Mouse (Mus musculus) natural killer cell, adult 2 months (primary cell): ENCODE measurements around the gene Gfi1b.

Experiments
- DNase-seq, 2 experiments: peaks; one replicate each; pipeline ENCODE4 v3.0.0; 2022; ENCODE audit warnings: low spot score in 2 of 2

Gene Gfi1b

GRCm38 (mm10) chr2:28621664-28622171 lies at the start of gene Gfi1b:
Gene Gfi1b, minus strand, starts transcription at chr2:28621982.
- peak; percentile 9 to 73 for DNase-seq

- DNase-seq: no peak
Measured at GRCm38 (mm10) chr2:28671438-28671837, 49.7 kb upstream of the Gfi1b start.

- DNase-seq: no peak
Measured at GRCm38 (mm10) chr2:28665818-28666217, 44.0 kb upstream of the Gfi1b start.

- DNase-seq: no peak
Measured at GRCm38 (mm10) chr2:28662891-28663290, 41.1 kb upstream of the Gfi1b start.

GRCm38 (mm10) chr2:28656216-28656615 lies 34.4 kb upstream of the Gfi1b start:
- DNase-seq: no peak

- peak in 1 of 2 experiments; percentile 30 for DNase-seq
Measured at GRCm38 (mm10) chr2:28654295-28654694, 32.5 kb upstream of the Gfi1b start.

GRCm38 (mm10) chr2:28653351-28653750 lies 31.6 kb upstream of the Gfi1b start:
- no peak for DNase-seq

GRCm38 (mm10) chr2:28650526-28650925 lies 28.7 kb upstream of the Gfi1b start:
- DNase-seq: no peak

GRCm38 (mm10) chr2:28643081-28643480 lies 21.3 kb upstream of the Gfi1b start:
- no peak for DNase-seq

- DNase-seq: peak in 1 of 2 experiments; percentile 26
Measured at GRCm38 (mm10) chr2:28641435-28641941, 19.7 kb upstream of the Gfi1b start.

- peak; percentile 93 to 95 for DNase-seq
Measured at GRCm38 (mm10) chr2:28640461-28641424, 19.0 kb upstream of the Gfi1b start, which contains the start of gene Tsc1. Gene Tsc1, plus strand, starts transcription at chr2:28641228.

- peak; percentile 17 to 46 for DNase-seq
Measured at GRCm38 (mm10) chr2:28639794-28640193, 18.0 kb upstream of the Gfi1b start.

- DNase-seq: no peak
Measured at GRCm38 (mm10) chr2:28638886-28639285, 17.1 kb upstream of the Gfi1b start.

GRCm38 (mm10) chr2:28638352-28638751 lies 16.6 kb upstream of the Gfi1b start:
- DNase-seq: no peak

GRCm38 (mm10) chr2:28637106-28637845 lies 15.5 kb upstream of the Gfi1b start:
- DNase-seq: no peak

GRCm38 (mm10) chr2:28635199-28635598 lies 13.4 kb upstream of the Gfi1b start:
- DNase-seq: no peak

- no peak for DNase-seq
Measured at GRCm38 (mm10) chr2:28633136-28633535, 11.4 kb upstream of the Gfi1b start.

- no peak for DNase-seq
Measured at GRCm38 (mm10) chr2:28632626-28633025, 10.8 kb upstream of the Gfi1b start.

- no peak for DNase-seq
Measured at GRCm38 (mm10) chr2:28629911-28630381, 8.2 kb upstream of the Gfi1b start.

- DNase-seq: no peak
Measured at GRCm38 (mm10) chr2:28628053-28628452, 6.3 kb upstream of the Gfi1b start.

- DNase-seq: no peak
Measured at GRCm38 (mm10) chr2:28626038-28626437, 4.3 kb upstream of the Gfi1b start.

GRCm38 (mm10) chr2:28624870-28625269 lies 3.1 kb upstream of the Gfi1b start:
- DNase-seq: no peak
